In genomic region chr16:82520406-82520805, GRCm38 (mm10) we compare ENCODE assay signal across 15 mouse cellular contexts.
"Had no signal": no experiment of that assay in that cellular context is flagged by ENCODE, and none has a peak within 500 bp of the region (broad histone marks: within the 10 kb centered on the region; RNA-seq: fewer than 3 reads in every experiment).

No protein-coding gene starts in this region.

- H3K9me3 ChIP-seq: neural tube, embryonic 15.5 days; stomach, embryonic 15.5 days had no signal

- H3K4me2 ChIP-seq: neural tube, embryonic 15.5 days; stomach, embryonic 15.5 days had no signal

- DNase-seq: retina, postnatal 1 day; right cerebral cortex, adult 18-20 months; right cerebral cortex, postnatal 14 days; right cerebral cortex, postnatal 25 days; right cerebral cortex, postnatal 4 days; spleen, adult 18-20 months; thymus, adult 18-20 months; thymus, adult 2 months; thymus, postnatal 14 days; thymus, postnatal 25 days; thymus, postnatal 36 days; thymus, postnatal 4 days had no signal

- H3K36me3 ChIP-seq: neural tube, embryonic 15.5 days; stomach, embryonic 15.5 days had no signal

- H3K4me1 ChIP-seq: neural tube, embryonic 15.5 days; stomach, embryonic 15.5 days had no signal

- H3K4me3 ChIP-seq: neural tube, embryonic 15.5 days; stomach, embryonic 15.5 days had no signal

- H3K27ac ChIP-seq: neural tube, embryonic 15.5 days; stomach, embryonic 15.5 days; stomach, postnatal 0 days had no signal

- H3K27me3 ChIP-seq: neural tube, embryonic 15.5 days; stomach, embryonic 15.5 days had no signal

- H3K9ac ChIP-seq: neural tube, embryonic 15.5 days; stomach, embryonic 15.5 days had no signal
